Mouse (Mus musculus): ENCODE data around the gene Abcb9.

DNA sequence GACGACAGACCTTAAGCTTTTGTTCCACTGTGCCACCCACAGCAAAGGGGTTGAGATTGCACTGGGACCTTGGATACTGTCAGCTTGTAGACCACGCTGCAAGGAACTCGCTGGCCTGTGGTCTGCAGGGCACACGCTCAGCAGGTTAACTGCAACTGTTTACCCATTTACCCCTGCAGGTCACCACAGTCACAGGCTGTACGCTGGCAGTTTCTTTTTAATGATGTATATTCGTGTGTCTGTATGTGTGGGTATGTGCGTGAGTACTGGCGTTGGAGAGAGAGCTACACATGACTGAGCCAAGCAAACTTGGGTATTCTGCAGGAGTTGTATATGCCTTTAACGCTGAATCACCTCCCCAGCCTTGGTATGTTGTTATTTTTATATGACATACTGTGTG, 76.9 kb downstream of the Abcb9 start:
- TF ChIP-seq USF1 (IDR thresholded peaks at IDR 0.05; ENCODE audit: low read depth): no peak
- TF ChIP-seq POLR2A (IDR thresholded peaks at IDR 0.05; ENCODE audit: insufficient read length, low read depth): no peak
- no peak for TF ChIP-seq MYOG (IDR thresholded peaks at IDR 0.05; ENCODE audit: control insufficient read depth in 1 of 3, insufficient read depth in 1 of 3, insufficient read length in 2 of 3, low read depth in 2 of 3)
- TF ChIP-seq REST (IDR thresholded peaks at IDR 0.05; ENCODE audit: insufficient read depth, insufficient read length): no peak
- no peak for TF ChIP-seq POLR2AphosphoS2 (IDR thresholded peaks at IDR 0.05; ENCODE audit: insufficient read length, low read depth)
- no peak for TF ChIP-seq SRF (IDR thresholded peaks at IDR 0.05; ENCODE audit: control insufficient read depth, insufficient read length, low read depth)
